Mouse (Mus musculus) NIH3T3 (cell line): Measurements from ENCODE around the gene Cpt2.

Source experiments
- DNase-seq: peaks from one replicate; pipeline ENCODE4 v3.0.0-alpha.2; 2012; ENCODE audit warnings: low read depth

Cpt2 gene

GRCm38 (mm10) chr4:107921152-107921695 lies 2.2 kb downstream of the Cpt2 start:
- peak; percentile 42 for DNase-seq

- DNase-seq: peak; percentile 41
These were observed 3.1 kb downstream of the Cpt2 start for GRCm38 (mm10) chr4:107920336-107920735.

GRCm38 (mm10) chr4:107910020-107910419 lies 13.4 kb downstream of the Cpt2 start:
- no peak for DNase-seq

GRCm38 (mm10) chr4:107906561-107906960 lies 16.8 kb downstream of the Cpt2 start:
- no peak for DNase-seq

- no peak for DNase-seq
These were observed 19.2 kb downstream of the Cpt2 start for GRCm38 (mm10) chr4:107904252-107904651.

GRCm38 (mm10) chr4:107900206-107900605 lies 23.2 kb downstream of the Cpt2 start:
- DNase-seq: no peak

- DNase-seq: no peak
These were observed 24.0 kb downstream of the Cpt2 start for GRCm38 (mm10) chr4:107899211-107899927.

GRCm38 (mm10) chr4:107892663-107893062 lies 30.7 kb downstream of the Cpt2 start:
- DNase-seq: peak; percentile 60

- DNase-seq: peak; percentile 97
These were observed 33.5 kb downstream of the Cpt2 start, which contains the start of gene 0610037L13Rik for GRCm38 (mm10) chr4:107889731-107890432. TSS of gene 0610037L13Rik (plus strand) at chr4:107889813.

GRCm38 (mm10) chr4:107889385-107889730 lies 34.1 kb downstream of the Cpt2 start:
- no peak for DNase-seq

- no peak for DNase-seq
These were observed 37.0 kb downstream of the Cpt2 start for GRCm38 (mm10) chr4:107886371-107886770.

- no peak for DNase-seq
These were observed 41.8 kb downstream of the Cpt2 start for GRCm38 (mm10) chr4:107881631-107882030.

- DNase-seq: peak; percentile 100
These were observed 44.0 kb downstream of the Cpt2 start, which contains the start of gene Magoh for GRCm38 (mm10) chr4:107879254-107880050. TSS of gene Magoh (plus strand) at chr4:107879755.

GRCm38 (mm10) chr4:107864866-107865265 lies 58.5 kb downstream of the Cpt2 start:
- peak; percentile 90 for DNase-seq

- no peak for DNase-seq
These were observed 64.4 kb downstream of the Cpt2 start for GRCm38 (mm10) chr4:107858995-107859394.

- no peak for DNase-seq
These were observed 66.3 kb downstream of the Cpt2 start for GRCm38 (mm10) chr4:107856958-107857686.
